Mouse (Mus musculus): ENCODE results near the gene Soga1.

DNA sequence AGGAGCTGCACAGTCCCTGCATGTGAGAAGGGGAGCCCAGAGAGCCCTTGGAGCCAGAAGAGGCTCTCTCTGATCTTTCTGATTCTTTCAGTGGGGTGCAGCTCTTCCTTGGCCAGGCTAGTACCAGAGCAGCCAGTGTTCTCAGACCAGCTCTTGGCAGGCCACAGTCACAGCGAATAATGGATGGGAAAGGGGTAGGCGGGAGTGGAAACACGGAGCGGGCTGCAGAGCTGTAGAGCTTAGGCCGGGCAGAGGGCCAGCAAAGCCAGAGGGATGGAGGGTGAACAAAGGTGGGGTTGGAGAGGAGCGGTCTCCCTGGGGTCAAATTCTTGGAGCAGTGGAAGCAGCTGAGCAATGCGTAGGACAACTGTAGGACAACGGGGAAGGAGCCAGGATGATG, 13.0 kb upstream of the Soga1 start:
- no peak for TF ChIP-seq CTCF (IDR thresholded peaks at IDR 0.05; ENCODE audit: insufficient read depth, low read depth, low read length)
- TF ChIP-seq POLR2A (IDR thresholded peaks at IDR 0.05; ENCODE audit: insufficient read depth, low read depth, low read length), result no peak
